Mouse (Mus musculus): ENCODE data around the gene Ldlrap1. TPM values are rescaled to one million over a fixed set of nuclear protein-coding genes. Genes with fewer than 3 reads are reported as not detected.
"Not testable (repeated sequence)": the region's sequence is repeated elsewhere in the genome, so short reads cannot be mapped to it uniquely, and the experiment has no call there.

The Ldlrap1 gene
- total RNA-seq (2021) = 10 to 100 TPM; 21.6 to 22.4 TPM

GRCm38 (mm10) chr4:134767426-134768225, at the start of gene Ldlrap1:
Gene Ldlrap1 (minus strand): TSS chr4:134768024.
- DNase-seq = peak; percentile 88

DNA sequence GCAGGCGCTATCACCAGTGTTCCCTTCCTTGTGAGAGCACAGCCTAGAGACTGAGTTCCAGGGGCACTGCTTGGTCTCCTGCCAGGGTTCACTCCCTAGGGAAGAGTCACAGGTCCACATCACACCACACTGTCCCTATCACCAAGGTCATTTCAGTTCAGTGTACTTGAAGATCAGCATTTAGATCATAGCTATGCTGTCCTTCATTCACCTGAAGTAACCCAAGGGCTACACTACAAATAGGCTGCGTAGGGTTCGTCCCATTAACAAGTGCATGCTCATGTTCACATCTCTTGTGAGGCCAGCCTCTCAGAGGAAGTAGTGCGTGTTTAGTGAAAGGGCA, 46.4 kb upstream of the Ldlrap1 start:
- DNase-seq = peak; percentile 42

GRCm38 (mm10) chr4:134813406-134814228, 45.8 kb upstream of the Ldlrap1 start:
- no peak for DNase-seq

GRCm38 (mm10) chr4:134804765-134805164, 36.9 kb upstream of the Ldlrap1 start:
- DNase-seq = peak; percentile 94

GRCm38 (mm10) chr4:134802765-134803164, 34.9 kb upstream of the Ldlrap1 start:
- no peak for DNase-seq

DNA sequence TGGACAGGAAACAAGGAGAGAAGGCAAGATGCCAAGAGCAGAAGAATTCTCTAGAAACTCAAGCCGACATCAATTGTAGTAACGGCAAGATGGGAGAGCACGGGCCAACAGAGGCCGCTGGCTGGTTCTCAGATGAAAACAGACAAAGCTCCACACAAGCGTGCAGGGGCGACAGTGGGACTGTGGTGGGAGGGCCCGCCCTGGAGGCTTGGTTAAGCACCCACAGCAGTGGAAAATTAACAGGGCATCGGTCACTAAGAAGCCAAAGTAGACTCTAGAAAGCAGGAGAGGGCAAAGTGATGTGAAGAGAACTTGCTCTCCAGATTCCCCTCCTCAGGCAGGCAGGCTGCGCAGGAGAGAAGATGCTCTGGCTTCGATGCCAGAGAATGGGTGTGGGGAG, 34.3 kb upstream of the Ldlrap1 start:
- no peak for DNase-seq

GRCm38 (mm10) chr4:134800693-134801092, 32.9 kb upstream of the Ldlrap1 start:
- DNase-seq = no peak

GRCm38 (mm10) chr4:134800098-134800497, 32.3 kb upstream of the Ldlrap1 start:
- no peak for DNase-seq

- peak; percentile 84 for DNase-seq
Measured at GRCm38 (mm10) chr4:134799272-134799671, 31.4 kb upstream of the Ldlrap1 start.

DNA sequence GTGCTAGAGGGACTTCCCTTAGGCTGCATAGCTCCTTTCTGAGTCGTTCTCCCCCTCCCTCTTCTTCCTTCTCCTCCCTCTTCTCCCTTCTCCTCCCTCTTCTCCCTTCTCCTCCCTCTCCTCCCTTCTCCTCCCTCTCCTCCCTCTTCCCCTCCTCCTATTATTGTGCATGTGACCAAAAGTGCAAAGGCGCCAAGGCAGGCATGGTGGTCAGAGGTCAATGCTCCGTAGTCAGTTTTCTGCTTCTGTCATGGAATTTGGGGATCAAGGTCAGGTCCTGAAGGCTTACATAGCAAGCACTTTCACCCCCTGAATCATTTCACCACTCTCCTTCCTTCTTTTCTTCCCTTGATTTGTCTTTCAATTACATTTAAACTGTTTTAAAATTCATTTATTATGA, 31.0 kb upstream of the Ldlrap1 start:
- no peak for DNase-seq

GRCm38 (mm10) chr4:134797621-134798020, 29.8 kb upstream of the Ldlrap1 start:
- no peak for DNase-seq

DNA sequence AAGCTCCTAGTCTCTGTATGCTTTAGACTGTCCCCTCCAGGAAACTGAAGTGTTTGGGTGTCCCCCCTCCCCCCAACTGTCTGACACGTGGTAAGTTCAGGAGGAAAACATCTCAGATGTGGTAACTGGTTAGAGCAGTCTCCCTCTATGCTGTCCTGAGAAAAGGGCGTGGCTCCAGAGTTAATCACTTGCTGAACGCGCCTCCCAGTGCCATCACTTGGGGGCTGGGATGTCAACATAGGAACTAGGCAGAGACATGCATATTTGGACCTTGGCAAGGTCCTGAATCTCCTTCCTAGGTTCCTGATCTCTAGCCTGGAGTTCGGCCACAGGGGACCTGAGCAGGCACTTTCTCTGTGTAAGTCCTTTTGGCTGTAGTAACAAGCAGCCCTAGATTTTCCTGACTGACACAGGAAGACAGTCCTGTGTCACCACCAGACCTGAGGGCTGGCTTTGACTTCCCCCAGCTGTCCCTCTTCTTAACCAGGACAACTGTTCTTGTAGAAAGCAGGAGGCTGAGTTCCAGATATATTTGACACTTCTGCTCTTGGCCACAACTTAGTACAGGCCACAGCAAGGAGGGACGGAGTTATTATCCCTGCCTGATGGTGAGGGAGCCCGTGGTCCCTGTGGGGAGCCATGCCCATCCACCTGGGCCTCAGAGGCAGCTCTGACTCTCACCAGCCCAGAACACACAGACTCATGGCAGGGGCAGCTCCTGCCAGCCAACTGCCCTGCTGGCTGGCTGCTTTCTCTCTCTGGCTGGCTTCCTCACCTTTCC, 28.9 kb upstream of the Ldlrap1 start:
- no peak for DNase-seq

DNA sequence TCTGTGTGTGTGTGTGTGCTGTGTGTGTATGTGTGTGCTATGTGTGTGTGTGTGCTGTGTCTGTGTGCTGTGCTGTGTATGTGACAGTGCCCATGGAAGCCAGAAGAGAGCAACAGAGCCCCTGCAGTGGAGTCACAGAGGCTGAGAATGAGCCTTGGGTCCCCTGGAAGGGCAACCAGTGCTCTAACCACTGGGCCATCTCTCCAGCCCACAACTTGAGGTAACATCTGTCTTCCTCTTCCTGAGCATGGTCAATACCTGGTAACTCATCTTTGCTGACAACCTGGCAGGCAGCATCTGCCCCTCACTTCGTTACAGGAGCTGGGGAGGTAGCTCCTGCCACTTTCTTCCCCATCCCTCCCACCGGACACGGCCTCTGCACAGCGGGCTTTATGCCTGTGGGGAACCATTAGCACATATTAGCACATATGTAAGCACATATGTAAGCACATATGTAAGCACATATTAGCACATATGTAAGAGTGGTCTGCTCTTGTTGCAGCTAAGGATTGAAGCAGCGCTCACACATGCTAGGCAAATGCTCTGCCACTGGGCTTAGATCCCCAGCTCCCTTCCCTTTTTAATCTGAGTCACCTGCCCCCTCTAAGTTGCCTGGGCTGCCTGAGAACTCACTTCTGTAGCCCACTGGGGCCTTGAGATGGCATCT, 28.1 kb upstream of the Ldlrap1 start:
- no peak for DNase-seq

DNA sequence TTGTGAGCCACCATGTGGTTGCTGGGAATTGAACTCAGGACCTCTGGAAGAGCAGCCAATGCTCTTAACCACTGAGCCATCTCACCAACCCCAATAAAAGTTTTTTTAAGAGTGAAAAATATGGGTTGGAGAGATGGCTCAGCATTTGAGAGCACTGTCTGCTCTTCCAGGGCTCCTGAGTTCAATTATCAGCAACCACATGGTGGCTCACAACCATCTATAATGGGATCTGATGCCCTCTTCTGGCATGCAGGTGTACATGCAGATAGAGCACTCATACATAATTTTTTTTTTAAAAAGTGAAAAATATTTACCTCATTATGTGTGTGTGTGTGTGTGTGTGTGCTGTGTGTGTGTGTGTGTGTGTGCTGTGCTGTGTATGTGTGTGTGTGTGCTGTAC, 27.1 kb upstream of the Ldlrap1 start:
- not testable (repeated sequence) for DNase-seq

DNA sequence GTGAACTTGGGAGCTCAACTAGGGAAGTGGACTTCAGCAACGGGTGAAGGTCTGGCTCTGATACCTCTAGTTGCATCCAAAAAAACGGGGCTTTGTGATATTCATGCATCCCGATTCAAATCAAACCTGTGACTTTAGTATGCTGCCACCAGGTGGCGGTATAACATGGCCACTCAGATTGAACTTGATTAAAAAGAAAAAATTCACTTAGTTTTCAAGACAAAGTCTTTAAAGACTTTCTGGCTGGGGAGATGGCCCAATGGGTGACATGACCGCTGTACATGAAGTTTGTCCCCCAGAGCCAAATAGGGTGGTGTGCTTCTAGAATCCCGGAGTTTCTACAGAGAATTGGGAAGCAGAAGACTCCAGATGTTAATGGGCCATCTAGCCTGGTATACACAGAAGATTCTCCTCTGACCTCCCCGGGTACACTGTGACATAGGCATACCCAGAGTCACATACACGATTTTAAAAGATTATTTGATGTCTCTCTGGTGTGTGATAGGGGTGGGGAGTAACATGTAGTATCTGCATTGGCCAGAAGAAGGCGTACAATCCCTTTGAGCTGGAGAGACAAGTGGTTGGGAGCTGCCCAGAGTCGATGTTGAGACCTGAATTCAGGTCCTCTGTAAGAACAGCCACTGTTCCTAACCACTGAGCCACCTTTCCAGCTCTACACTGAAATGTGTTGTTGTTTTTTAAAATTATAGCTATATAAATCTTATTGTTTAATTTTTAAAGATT, 25.6 kb upstream of the Ldlrap1 start:
- peak; percentile 70 for DNase-seq

GRCm38 (mm10) chr4:134791731-134792130, 23.9 kb upstream of the Ldlrap1 start:
- DNase-seq = no peak

GRCm38 (mm10) chr4:134786946-134787345, 19.1 kb upstream of the Ldlrap1 start:
- no peak for DNase-seq

DNA sequence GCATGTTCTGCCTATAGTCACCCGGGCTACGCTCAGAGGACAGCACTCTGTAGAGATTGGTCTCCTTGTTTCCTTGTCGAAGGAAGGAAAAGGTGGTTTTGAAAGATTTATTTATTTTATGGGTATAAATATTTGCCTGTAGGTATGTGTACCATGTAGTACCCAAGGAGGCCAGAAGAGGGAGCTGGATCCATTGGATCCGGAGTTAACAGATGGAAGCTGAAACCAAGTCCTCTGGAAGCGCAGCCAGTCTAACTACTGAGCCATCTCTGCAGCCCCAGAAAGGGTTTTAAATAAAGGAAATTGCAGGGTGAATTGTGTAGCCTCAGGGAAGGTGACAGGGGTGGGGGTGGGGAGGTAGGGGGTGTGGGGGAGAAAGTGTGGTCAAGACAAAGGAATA, 16.9 kb upstream of the Ldlrap1 start:
- DNase-seq = peak; percentile 60

GRCm38 (mm10) chr4:134779136-134779934, 11.5 kb upstream of the Ldlrap1 start:
- peak; percentile 66 for DNase-seq

DNA sequence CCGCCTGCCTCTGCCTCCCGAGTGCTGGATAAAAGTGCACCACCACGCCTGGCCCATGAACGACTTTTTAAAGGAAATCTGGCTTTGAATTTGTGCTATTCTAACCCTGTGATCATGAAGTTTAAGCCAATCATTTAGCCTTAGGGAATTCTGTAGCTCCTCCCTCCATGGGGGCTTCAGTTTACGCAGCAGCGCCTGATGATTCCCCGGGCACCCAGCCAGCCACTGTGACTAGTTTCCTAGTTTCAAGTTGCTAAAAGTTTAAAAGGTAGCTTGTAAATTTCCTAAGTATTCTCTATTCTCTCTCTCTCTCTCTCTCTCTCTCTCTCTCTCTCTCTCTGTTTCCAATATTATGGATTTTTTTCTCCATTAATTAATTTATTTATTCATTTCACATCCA, 8.4 kb upstream of the Ldlrap1 start:
- DNase-seq = peak; percentile 56

Measured in heart, postnatal 4 days (tissue).